Mouse (Mus musculus): ENCODE data around the gene Snx29. TPM values are rescaled to one million over a fixed set of nuclear protein-coding genes. Genes with fewer than 3 reads are reported as not detected.
"Not testable (repeated sequence)": the region's sequence is repeated elsewhere in the genome, so short reads cannot be mapped to it uniquely, and the experiment has no call there.

The Snx29 gene
- 11.5 and 14.9 TPM in 2 replicates for polyA plus RNA-seq (2016; fragmentation: Nextera tagmentation; extraction: Ambion mirVana)

- 5% methylated on average over 61 of the region's 61 CpGs for WGBS
- Histone ChIP-seq H3K36me3 (no peaks in the 10 kb centered on the region), H3K27me3 (ENCODE audit: insufficient read depth, poor library complexity, severe bottlenecking) (no peaks in the 10 kb centered on the region), H3K27ac (peak within 1 kb of the TSS; percentile 91), H3K4me3 (peak within 1 kb of the TSS; percentile 88), H3K4me1 (replicated peaks) (peaks cover 18% of the 10 kb centered on the region), H3K9me3 (no peaks in the 10 kb centered on the region)
- DNase-seq (ENCODE audit: low spot score), result peak; percentile 96
Observed at GRCm38 (mm10) chr16:11322409-11323323, at the start of gene Snx29. Gene Snx29 (plus strand): TSS chr16:11322908.

DNA sequence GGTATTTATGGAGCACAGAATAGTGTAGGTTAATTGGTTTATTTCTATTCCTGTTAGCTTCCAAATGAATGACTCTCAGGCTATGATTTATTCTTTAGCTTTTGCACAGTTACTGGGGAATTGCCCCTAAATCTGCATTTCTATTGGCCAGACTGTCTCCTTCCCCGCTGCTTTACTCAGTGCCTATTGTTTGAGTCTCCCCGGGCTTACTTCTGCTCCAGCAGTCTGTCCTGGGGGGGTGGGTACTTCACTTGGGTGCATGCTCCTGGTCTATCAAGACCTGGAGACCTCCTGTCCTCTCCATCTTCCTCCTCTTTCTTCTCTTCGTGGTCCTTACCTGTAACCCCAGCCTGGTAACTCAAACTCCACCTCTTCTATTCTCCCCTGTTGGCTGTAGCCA, 45.8 kb upstream of the Snx29 start:
- H3K4me3 ChIP-seq, result no peak overlapping the region
- WGBS, result 49% methylated on average over 3 of the region's 3 CpGs

DNA sequence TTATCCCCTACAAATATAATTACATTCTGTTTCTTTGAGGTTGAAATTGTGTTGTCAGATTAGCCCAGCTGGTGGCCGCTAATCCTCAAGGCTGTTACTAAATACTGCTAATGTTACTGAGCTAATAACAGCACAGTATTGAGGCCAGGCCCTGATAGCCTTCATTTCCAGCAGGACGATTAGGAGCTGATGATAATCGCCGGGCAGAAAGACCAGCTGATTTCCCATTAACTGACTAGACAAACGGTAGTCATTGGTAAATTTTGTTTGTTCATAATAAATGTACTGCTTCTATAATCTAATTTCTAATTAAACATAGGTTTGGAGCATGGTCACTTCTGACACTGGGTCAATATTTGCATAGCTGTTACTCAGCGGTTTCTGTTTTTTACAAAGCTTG, 43.9 kb upstream of the Snx29 start:
- Histone ChIP-seq H3K36me3 (no peaks in the 10 kb centered on the region), H3K27me3 (ENCODE audit: insufficient read depth, poor library complexity, severe bottlenecking) (no peaks in the 10 kb centered on the region), H3K27ac (no peak overlapping the region), H3K9me3 (no peaks in the 10 kb centered on the region), H3K4me3 (no peak overlapping the region), H3K4me1 (replicated peaks) (0 out of 2 replicates have a peak, but pooled peaks cover 2% of the 10 kb centered on the region)
- WGBS, result 74% methylated on average over 6 of the region's 6 CpGs
- no peak for DNase-seq (ENCODE audit: low spot score)

More for the DNA sequence above, 45.8 kb upstream of the Snx29 start:
- Histone ChIP-seq H3K27me3 (ENCODE audit: insufficient read depth, poor library complexity, severe bottlenecking) (no peaks in the 10 kb centered on the region), H3K27ac (no peak overlapping the region), H3K9me3 (no peaks in the 10 kb centered on the region), H3K36me3 (no peaks in the 10 kb centered on the region), H3K4me1 (replicated peaks) (0 out of 2 replicates have a peak, but pooled peaks cover 8% of the 10 kb centered on the region)
- no peak for DNase-seq (ENCODE audit: low spot score)

- no peaks in the 10 kb centered on the region for H3K4me1 ChIP-seq (replicated peaks)
- H3K36me3 ChIP-seq, result no peaks in the 10 kb centered on the region
- 80% methylated on average over 5 of the region's 5 CpGs for WGBS
- H3K4me3 ChIP-seq, result no peak overlapping the region
- DNase-seq (ENCODE audit: low spot score), result no peak
- no peaks in the 10 kb centered on the region for H3K27me3 ChIP-seq (ENCODE audit: insufficient read depth, poor library complexity, severe bottlenecking)
- H3K27ac ChIP-seq, result no peak overlapping the region
- no peaks in the 10 kb centered on the region for H3K9me3 ChIP-seq
Observed at GRCm38 (mm10) chr16:11282655-11283232, 40.0 kb upstream of the Snx29 start.

DNA sequence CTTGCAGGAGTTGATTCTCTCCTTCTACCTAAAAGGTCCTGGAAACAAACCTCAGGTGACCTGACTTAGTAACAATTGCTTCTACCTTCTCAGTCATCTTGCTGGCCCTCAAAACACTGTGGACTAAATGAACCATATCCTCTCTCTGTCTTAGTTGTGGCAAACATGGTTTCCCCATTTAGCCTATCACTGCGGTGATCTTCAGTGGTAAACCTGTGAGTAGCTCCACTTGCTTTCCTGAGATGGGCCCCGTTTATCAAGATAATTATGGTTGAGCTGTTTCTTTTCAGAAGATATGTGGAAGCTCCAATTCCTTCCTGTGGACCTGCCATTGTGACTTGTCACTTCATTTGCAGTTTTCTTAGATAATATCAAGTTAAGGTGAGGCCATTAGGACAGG, 37.8 kb upstream of the Snx29 start:
- H3K4me3 ChIP-seq, result no peak overlapping the region
- H3K9me3 ChIP-seq, result peaks cover 7% of the 10 kb centered on the region
- no peaks in the 10 kb centered on the region for H3K4me1 ChIP-seq (replicated peaks)
- H3K27ac ChIP-seq, result no peak overlapping the region
- H3K36me3 ChIP-seq, result no peaks in the 10 kb centered on the region
- no peak for DNase-seq (ENCODE audit: low spot score)
- H3K27me3 ChIP-seq (ENCODE audit: insufficient read depth, poor library complexity, severe bottlenecking), result no peaks in the 10 kb centered on the region
- 89% methylated on average over 2 of the region's 2 CpGs for WGBS

- peaks cover 15% of the 10 kb centered on the region for H3K9me3 ChIP-seq
Observed at GRCm38 (mm10) chr16:11285949-11286348, 36.8 kb upstream of the Snx29 start.

GRCm38 (mm10) chr16:11288873-11289272, 33.8 kb upstream of the Snx29 start:
- peaks cover 15% of the 10 kb centered on the region for H3K9me3 ChIP-seq
- DNase-seq (ENCODE audit: low spot score); H3K4me1 ChIP-seq (replicated peaks); H3K27me3 ChIP-seq (ENCODE audit: insufficient read depth, poor library complexity, severe bottlenecking); H3K36me3 ChIP-seq; H3K27ac ChIP-seq; H3K4me3 ChIP-seq: not testable (repeated sequence)
- 88% methylated on average over 8 of the region's 8 CpGs for whole genome bisulfite sequencing

More at GRCm38 (mm10) chr16:11285949-11286348, 36.8 kb upstream of the Snx29 start:
- 94% methylated on average over 2 of the region's 2 CpGs for WGBS
- Histone ChIP-seq H3K4me3 (no peak overlapping the region), H3K27me3 (ENCODE audit: insufficient read depth, poor library complexity, severe bottlenecking) (no peaks in the 10 kb centered on the region), H3K36me3 (no peaks in the 10 kb centered on the region), H3K4me1 (replicated peaks) (no peaks in the 10 kb centered on the region), H3K27ac (no peak overlapping the region)
- DNase-seq (ENCODE audit: low spot score), result no peak

- DNase-seq (ENCODE audit: low spot score); H3K27me3 ChIP-seq (ENCODE audit: insufficient read depth, poor library complexity, severe bottlenecking); H3K4me3 ChIP-seq; H3K9me3 ChIP-seq; H3K4me1 ChIP-seq (replicated peaks); H3K27ac ChIP-seq; H3K36me3 ChIP-seq: not testable (repeated sequence)
- WGBS, result 74% methylated on average over 4 of the region's 4 CpGs
Observed at GRCm38 (mm10) chr16:11295583-11295982, 27.1 kb upstream of the Snx29 start.

DNA sequence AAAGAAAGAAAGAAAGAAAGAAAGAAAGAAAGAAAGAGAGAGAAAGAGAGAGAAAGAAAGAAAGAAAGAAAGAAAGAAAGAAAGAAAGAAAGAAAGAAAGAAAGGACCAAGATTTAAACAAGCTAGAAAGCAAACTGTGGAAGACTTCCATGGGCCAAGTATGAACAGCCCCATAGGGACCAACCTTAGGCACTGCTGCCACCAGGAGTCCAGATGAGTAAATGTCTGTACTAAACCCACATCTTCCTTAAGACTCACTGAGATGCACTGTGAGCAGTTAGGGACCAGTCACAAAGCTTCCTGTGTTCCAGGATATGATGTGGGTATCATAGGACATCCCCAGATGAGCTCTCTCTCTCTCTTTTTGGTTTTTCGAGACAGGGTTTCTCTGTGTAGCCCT, 25.0 kb upstream of the Snx29 start:
- H3K9me3 ChIP-seq; H3K27ac ChIP-seq; H3K4me3 ChIP-seq; H3K4me1 ChIP-seq (replicated peaks); H3K36me3 ChIP-seq; DNase-seq (ENCODE audit: low spot score); H3K27me3 ChIP-seq (ENCODE audit: insufficient read depth, poor library complexity, severe bottlenecking): not testable (repeated sequence)
- 72% methylated on average over 1 of the region's 1 CpGs for WGBS

GRCm38 (mm10) chr16:11303741-11304140, 19.0 kb upstream of the Snx29 start:
- Histone ChIP-seq H3K4me3 (no peak overlapping the region), H3K9me3 (no peaks in the 10 kb centered on the region), H3K27ac (no peak overlapping the region), H3K27me3 (ENCODE audit: insufficient read depth, poor library complexity, severe bottlenecking) (no peaks in the 10 kb centered on the region), H3K4me1 (replicated peaks) (no peaks in the 10 kb centered on the region), H3K36me3 (no peaks in the 10 kb centered on the region)
- DNase-seq (ENCODE audit: low spot score), result no peak

- DNase-seq (ENCODE audit: low spot score), result no peak
- 84% methylated on average over 2 of the region's 2 CpGs for WGBS
- Histone ChIP-seq H3K27ac (no peak overlapping the region), H3K27me3 (ENCODE audit: insufficient read depth, poor library complexity, severe bottlenecking) (no peaks in the 10 kb centered on the region), H3K36me3 (no peaks in the 10 kb centered on the region), H3K9me3 (no peaks in the 10 kb centered on the region), H3K4me1 (replicated peaks) (no peaks in the 10 kb centered on the region), H3K4me3 (no peak overlapping the region)
Observed at GRCm38 (mm10) chr16:11305531-11305930, 17.2 kb upstream of the Snx29 start.

GRCm38 (mm10) chr16:11313512-11313911, 9.2 kb upstream of the Snx29 start, which contains the start of gene Tnfrsf17:
Gene Tnfrsf17 (plus strand): TSS chr16:11313812.
- 75% methylated on average over 7 of the region's 7 CpGs for WGBS
- Histone ChIP-seq H3K36me3 (no peaks in the 10 kb centered on the region), H3K27ac (no peak within 1 kb of the TSS), H3K9me3 (no peaks in the 10 kb centered on the region), H3K27me3 (ENCODE audit: insufficient read depth, poor library complexity, severe bottlenecking) (no peaks in the 10 kb centered on the region), H3K4me3 (no peak within 1 kb of the TSS), H3K4me1 (replicated peaks) (0 out of 2 replicates have a peak, but pooled peaks cover 3% of the 10 kb centered on the region)
- no peak for DNase-seq (ENCODE audit: low spot score)

GRCm38 (mm10) chr16:11315786-11316320, 6.9 kb upstream of the Snx29 start:
- Histone ChIP-seq H3K4me3 (no peak overlapping the region), H3K27me3 (ENCODE audit: insufficient read depth, poor library complexity, severe bottlenecking) (no peaks in the 10 kb centered on the region), H3K36me3 (no peaks in the 10 kb centered on the region), H3K9me3 (no peaks in the 10 kb centered on the region), H3K4me1 (replicated peaks) (0 out of 2 replicates have a peak, but pooled peaks cover 3% of the 10 kb centered on the region), H3K27ac (no peak overlapping the region)
- 87% methylated on average over 5 of the region's 5 CpGs for WGBS
- no peak for DNase-seq (ENCODE audit: low spot score)

Data from hindbrain, embryonic 10.5 days (tissue).